Mouse (Mus musculus): ENCODE measurements around the gene Qpctl. TPM values are rescaled to one million over a fixed set of nuclear protein-coding genes. Genes with fewer than 3 reads are reported as not detected.
A peak's percentile ranks its signal among the peaks of the same experiment; 100 is the strongest.

Qpctl gene
- polyA plus RNA-seq, 1 experiment = 11.9 TPM

GRCm38 (mm10) chr7:19164189-19164588 lies 15.1 kb upstream of the Qpctl start:
- 4% methylated on average over 6 of the region's 6 CpGs for WGBS
- TF ChIP-seq CTCF (conservative IDR thresholded peaks at IDR 0.05; ENCODE audit: insufficient read depth, insufficient read length, low read depth, low read length) (no peak), POLR2A (IDR thresholded peaks at IDR 0.05; ENCODE audit: low read depth, low read length) (no peak)
- Histone ChIP-seq H3K4me1 (ENCODE audit: control insufficient read depth, insufficient read depth, low read length) (no peaks in the 10 kb centered on the region), H3K36me3 (ENCODE audit: control insufficient read depth, insufficient read depth, low read length) (no peaks in the 10 kb centered on the region), H3K27ac (ENCODE audit: insufficient read depth, low read depth, low read length) (no peak overlapping the region), H3K4me3 (ENCODE audit: insufficient read depth, low read depth, low read length) (no peak overlapping the region), H3K27me3 (replicated peaks; ENCODE audit: control insufficient read depth, insufficient read depth, low read length) (no peaks in the 10 kb centered on the region)
- DNase-seq = peak; percentile 46

DNA sequence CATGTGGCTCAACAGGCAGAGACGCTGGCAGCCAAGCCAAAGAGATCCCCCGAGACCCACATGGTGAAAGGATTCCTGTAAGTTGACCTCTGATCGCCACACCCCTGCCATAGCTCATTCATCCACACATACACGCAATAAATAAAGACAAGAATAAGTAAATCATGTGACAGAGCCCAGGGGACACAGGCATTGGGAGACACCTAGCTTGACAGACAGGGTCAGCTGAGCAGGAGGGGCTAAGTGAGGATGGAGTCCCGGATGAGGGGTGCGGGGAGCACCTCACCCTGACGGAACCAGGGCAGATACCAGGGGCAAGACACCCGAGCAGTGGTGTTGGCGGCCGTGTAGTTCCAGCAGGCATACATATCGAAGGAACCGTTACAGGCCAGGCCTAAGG lies 14.7 kb upstream of the Qpctl start:
- H3K27me3 ChIP-seq (replicated peaks; ENCODE audit: control insufficient read depth, insufficient read depth, low read length) = no peaks in the 10 kb centered on the region
- 27% methylated on average over 12 of the region's 12 CpGs for WGBS
- H3K27ac ChIP-seq (ENCODE audit: insufficient read depth, low read depth, low read length) = no peak overlapping the region
- no peak for DNase-seq
- TF ChIP-seq POLR2A (IDR thresholded peaks at IDR 0.05; ENCODE audit: low read depth, low read length) (no peak), CTCF (conservative IDR thresholded peaks at IDR 0.05; ENCODE audit: insufficient read depth, insufficient read length, low read depth, low read length) (no peak)
- H3K4me3 ChIP-seq (ENCODE audit: insufficient read depth, low read depth, low read length) = no peak overlapping the region
- H3K4me1 ChIP-seq (ENCODE audit: control insufficient read depth, insufficient read depth, low read length) = no peaks in the 10 kb centered on the region
- no peaks in the 10 kb centered on the region for H3K36me3 ChIP-seq (ENCODE audit: control insufficient read depth, insufficient read depth, low read length)

- Histone ChIP-seq H3K36me3 (ENCODE audit: control insufficient read depth, insufficient read depth, low read length) (no peaks in the 10 kb centered on the region), H3K4me3 (ENCODE audit: insufficient read depth, low read depth, low read length) (no peak overlapping the region), H3K27me3 (replicated peaks; ENCODE audit: control insufficient read depth, insufficient read depth, low read length) (no peaks in the 10 kb centered on the region), H3K27ac (ENCODE audit: insufficient read depth, low read depth, low read length) (no peak overlapping the region), H3K4me1 (ENCODE audit: control insufficient read depth, insufficient read depth, low read length) (no peaks in the 10 kb centered on the region)
- 81% methylated on average over 7 of the region's 7 CpGs for WGBS
- TF ChIP-seq POLR2A (IDR thresholded peaks at IDR 0.05; ENCODE audit: low read depth, low read length) (no peak), CTCF (conservative IDR thresholded peaks at IDR 0.05; ENCODE audit: insufficient read depth, insufficient read length, low read depth, low read length) (no peak)
- DNase-seq = no peak
These were observed 13.8 kb upstream of the Qpctl start for GRCm38 (mm10) chr7:19162928-19163327.

DNA sequence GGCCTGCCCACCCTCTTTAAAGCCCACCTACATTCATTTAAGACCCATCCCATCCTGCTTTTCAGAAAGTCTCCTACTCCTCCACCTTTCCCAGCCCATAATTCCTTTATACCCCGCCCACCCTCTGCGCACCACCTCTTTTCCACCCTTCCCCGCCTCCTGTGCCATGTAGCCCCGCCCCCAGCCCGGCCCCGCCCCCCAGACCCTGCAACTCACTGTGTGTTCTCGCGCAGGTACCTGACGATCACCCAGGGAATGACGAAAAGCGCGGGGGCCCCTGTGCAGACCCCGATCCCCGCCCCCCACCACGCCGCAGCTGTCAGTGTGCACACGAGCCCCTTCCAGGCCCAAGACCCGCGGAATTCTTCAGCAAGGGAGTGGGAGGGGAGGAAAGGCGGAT lies 11.0 kb upstream of the Qpctl start:
- Histone ChIP-seq H3K36me3 (ENCODE audit: control insufficient read depth, insufficient read depth, low read length) (no peaks in the 10 kb centered on the region), H3K4me3 (ENCODE audit: insufficient read depth, low read depth, low read length) (no peak overlapping the region), H3K4me1 (ENCODE audit: control insufficient read depth, insufficient read depth, low read length) (no peaks in the 10 kb centered on the region), H3K27me3 (replicated peaks; ENCODE audit: control insufficient read depth, insufficient read depth, low read length) (no peaks in the 10 kb centered on the region), H3K27ac (ENCODE audit: insufficient read depth, low read depth, low read length) (no peak overlapping the region)
- TF ChIP-seq POLR2A (IDR thresholded peaks at IDR 0.05; ENCODE audit: low read depth, low read length) = no peak
- TF ChIP-seq CTCF (conservative IDR thresholded peaks at IDR 0.05; ENCODE audit: insufficient read depth, insufficient read length, low read depth, low read length) = no peak
- 2% methylated on average over 20 of the region's 20 CpGs for WGBS
- DNase-seq = no peak

DNA sequence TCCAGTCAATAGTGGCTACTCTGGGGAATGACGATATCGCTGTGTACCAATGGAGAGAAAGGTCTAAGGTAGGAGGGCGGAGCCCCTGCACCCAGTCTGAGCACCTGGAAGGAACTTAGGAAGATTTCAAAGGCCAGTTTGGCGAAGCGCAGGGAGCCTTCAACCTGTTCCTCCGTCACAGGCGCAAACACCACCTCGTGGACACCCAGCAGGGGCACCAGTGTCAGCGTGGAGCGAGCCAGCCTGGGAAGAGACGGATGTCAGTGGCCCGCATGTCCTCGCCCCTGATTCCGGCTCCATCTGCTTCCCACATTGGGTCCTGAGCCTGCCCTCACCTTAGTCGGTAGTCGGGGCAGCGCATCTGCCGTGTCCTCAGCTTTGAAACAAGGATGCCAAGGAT lies 10.3 kb upstream of the Qpctl start:
- DNase-seq = no peak
- Histone ChIP-seq H3K4me1 (ENCODE audit: control insufficient read depth, insufficient read depth, low read length) (no peaks in the 10 kb centered on the region), H3K36me3 (ENCODE audit: control insufficient read depth, insufficient read depth, low read length) (no peaks in the 10 kb centered on the region), H3K4me3 (ENCODE audit: insufficient read depth, low read depth, low read length) (no peak overlapping the region), H3K27me3 (replicated peaks; ENCODE audit: control insufficient read depth, insufficient read depth, low read length) (no peaks in the 10 kb centered on the region), H3K27ac (ENCODE audit: insufficient read depth, low read depth, low read length) (no peak overlapping the region)
- TF ChIP-seq CTCF (conservative IDR thresholded peaks at IDR 0.05; ENCODE audit: insufficient read depth, insufficient read length, low read depth, low read length) (no peak), POLR2A (IDR thresholded peaks at IDR 0.05; ENCODE audit: low read depth, low read length) (no peak)
- WGBS = 16% methylated on average over 18 of the region's 18 CpGs

DNA sequence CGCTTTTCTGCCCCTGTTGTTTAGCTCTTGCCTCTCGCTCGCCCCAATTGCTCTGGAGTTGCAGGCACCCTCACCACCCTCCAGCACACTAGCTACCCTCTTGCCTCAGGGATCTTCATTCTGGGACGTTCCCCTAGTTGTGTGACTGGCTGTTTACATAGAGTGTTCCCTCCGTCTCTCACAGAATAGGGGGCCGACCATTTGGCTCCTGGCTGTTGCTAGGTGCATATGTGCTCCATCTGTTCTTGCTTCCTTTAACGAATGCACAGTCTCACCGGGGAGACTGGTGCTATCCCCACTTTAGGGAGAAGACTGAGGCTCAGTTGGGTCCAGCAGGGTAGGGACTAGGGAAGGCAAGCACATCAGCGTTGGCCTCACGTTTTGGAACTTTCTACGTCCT lies 9.5 kb upstream of the Qpctl start:
- H3K4me1 ChIP-seq (ENCODE audit: control insufficient read depth, insufficient read depth, low read length) = no peaks in the 10 kb centered on the region
- H3K4me3 ChIP-seq (ENCODE audit: insufficient read depth, low read depth, low read length) = no peak overlapping the region
- WGBS = 65% methylated on average over 11 of the region's 11 CpGs

DNA sequence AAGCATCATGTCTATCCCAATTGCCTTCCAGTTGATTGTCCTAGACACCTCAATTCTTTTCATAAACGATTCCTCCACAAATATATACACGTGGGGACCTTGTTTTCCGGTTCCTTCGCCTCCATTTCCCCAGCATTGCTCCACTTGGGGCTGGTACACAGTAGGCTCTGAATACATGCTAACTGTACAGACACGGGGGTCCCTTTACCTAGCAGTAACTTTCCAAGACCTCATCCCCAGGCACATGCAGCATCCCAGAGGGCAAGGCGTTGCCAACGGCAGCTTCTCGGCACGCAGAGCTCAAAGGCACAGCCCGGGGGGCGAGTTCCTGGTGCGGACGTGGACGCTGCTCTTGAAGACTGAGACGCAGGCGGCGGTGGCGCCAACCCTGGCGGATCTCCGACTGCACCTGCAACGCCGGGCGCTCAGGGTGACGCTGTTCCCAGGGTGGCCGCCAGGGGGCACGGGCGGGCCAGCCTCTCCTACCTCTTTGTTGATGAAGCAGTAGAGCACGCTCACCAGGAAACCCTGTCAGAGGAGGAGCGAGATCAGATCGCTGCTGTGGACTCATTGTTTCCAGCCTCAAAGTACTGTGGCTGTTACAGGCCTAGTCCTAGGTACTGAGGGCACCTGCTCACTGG lies 8.2 kb upstream of the Qpctl start:
- Histone ChIP-seq H3K36me3 (ENCODE audit: control insufficient read depth, insufficient read depth, low read length) (no peaks in the 10 kb centered on the region), H3K27me3 (replicated peaks; ENCODE audit: control insufficient read depth, insufficient read depth, low read length) (no peaks in the 10 kb centered on the region), H3K4me1 (ENCODE audit: control insufficient read depth, insufficient read depth, low read length) (no peaks in the 10 kb centered on the region), H3K27ac (ENCODE audit: insufficient read depth, low read depth, low read length) (no peak overlapping the region), H3K4me3 (ENCODE audit: insufficient read depth, low read depth, low read length) (no peak overlapping the region)
- 7% methylated on average over 30 of the region's 30 CpGs for whole genome bisulfite sequencing
- peak; percentile 90 for TF ChIP-seq CTCF (conservative IDR thresholded peaks at IDR 0.05; ENCODE audit: insufficient read depth, insufficient read length, low read depth, low read length)
- TF ChIP-seq POLR2A (IDR thresholded peaks at IDR 0.05; ENCODE audit: low read depth, low read length) = no peak
- DNase-seq = peak; percentile 94

More for the DNA sequence above, 9.5 kb upstream of the Qpctl start:
- TF ChIP-seq CTCF (conservative IDR thresholded peaks at IDR 0.05; ENCODE audit: insufficient read depth, insufficient read length, low read depth, low read length) (no peak), POLR2A (IDR thresholded peaks at IDR 0.05; ENCODE audit: low read depth, low read length) (no peak)
- Histone ChIP-seq H3K27ac (ENCODE audit: insufficient read depth, low read depth, low read length) (no peak overlapping the region), H3K36me3 (ENCODE audit: control insufficient read depth, insufficient read depth, low read length) (no peaks in the 10 kb centered on the region), H3K27me3 (replicated peaks; ENCODE audit: control insufficient read depth, insufficient read depth, low read length) (no peaks in the 10 kb centered on the region)
- DNase-seq = no peak

All from kidney, adult 2 months (tissue).